ENCODE assay signal across 12 mouse cellular contexts in the genomic region with DNA sequence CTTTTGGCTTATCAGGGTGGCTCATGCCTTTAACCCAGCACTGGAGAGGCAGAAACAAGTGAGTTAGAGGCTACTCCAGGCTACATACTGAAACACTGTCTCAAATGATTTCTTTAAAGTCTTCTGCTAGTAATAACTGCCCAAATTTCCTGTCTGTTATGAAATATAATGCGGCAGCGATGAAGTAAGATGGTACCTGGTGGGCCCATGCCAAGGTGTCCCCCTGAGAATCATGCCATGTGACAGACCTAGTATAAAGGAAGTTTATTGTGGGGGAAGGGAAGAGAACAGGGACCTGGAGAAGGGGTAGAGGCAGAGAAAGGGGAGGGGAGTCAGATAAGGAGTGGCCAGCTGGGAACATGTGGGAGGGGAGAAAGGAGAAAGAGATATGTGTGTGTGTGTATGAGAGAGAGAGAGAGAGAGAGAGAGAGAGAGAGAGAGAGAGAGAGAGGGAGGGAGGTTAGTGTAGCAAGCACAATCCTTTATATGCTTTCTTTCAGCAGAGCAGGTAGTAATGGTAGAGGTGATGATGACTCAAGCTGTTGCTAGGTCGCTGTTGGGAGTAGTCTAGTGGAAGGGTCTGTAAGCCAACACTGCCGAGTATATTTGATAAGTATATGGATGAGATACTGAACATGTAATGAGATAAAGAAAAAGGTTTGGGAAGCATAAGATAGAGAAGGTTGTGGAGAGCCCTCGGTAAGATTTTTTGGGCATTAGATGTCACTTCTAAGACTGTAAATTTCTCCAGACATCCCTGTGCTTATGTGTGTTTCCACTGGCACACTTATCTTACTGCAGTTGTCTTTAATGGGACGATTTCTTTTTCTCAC.
DNase-seq lines count a peak whose midpoint lies in the region; ATAC-seq and TF ChIP-seq lines count a peak whose summit lies in the region.
"Had no signal": no experiment of that assay in that cellular context is flagged by ENCODE, and none has a peak within 500 bp of the region (broad histone marks: within the 10 kb centered on the region; RNA-seq: fewer than 3 reads in every experiment).

No protein-coding gene starts in this region.

- intact Hi-C loops in heart, adult 2 months (cut with DNase I): loop anchor here (5.0 kb wide), 2 partner anchors 49 to 71 kb away; a partner anchor contains a TSS

- H3K9me3 ChIP-seq in liver, embryonic 11.5 days (ENCODE audit: control insufficient read depth, low read length): no peaks in the 10 kb centered on the region
- H3K9me3 ChIP-seq in liver, embryonic 15.5 days (replicated peaks): no peaks in the 10 kb centered on the region
- H3K9me3 ChIP-seq: hindbrain, embryonic 10.5 days; midbrain, embryonic 12.5 days had no signal

- no peak for TF ChIP-seq CTCF in heart, adult 2 months (IDR thresholded peaks at IDR 0.05)

- 0 out of 2 replicates have a peak, but pooled peaks have one; percentile 6 for ATAC-seq in liver, embryonic 11.5 days (replicated peaks; ENCODE audit: low FRiP score)
- no peak for ATAC-seq in liver, embryonic 15.5 days (ENCODE audit: insufficient read depth)

- H3K27me3 ChIP-seq in heart, adult 2 months (ENCODE audit: control insufficient read depth, insufficient read depth, low read length): no peaks in the 10 kb centered on the region
- H3K27me3 ChIP-seq in liver, embryonic 11.5 days (replicated peaks; ENCODE audit: control insufficient read depth, insufficient read depth, low read length): no peaks in the 10 kb centered on the region
- H3K27me3 ChIP-seq in liver, embryonic 15.5 days: no peaks in the 10 kb centered on the region
- H3K27me3 ChIP-seq: midbrain, embryonic 12.5 days had no signal

- H3K79me2 ChIP-seq in heart, adult 2 months (replicated peaks; ENCODE audit: control insufficient read depth, insufficient read depth, low read length): no peaks in the 10 kb centered on the region

- 59% methylated on average over 6 of the region's 6 CpGs for WGBS in heart, adult 2 months
- 66% methylated on average over 6 of the region's 6 CpGs for WGBS in liver, embryonic 11.5 days
- WGBS in liver, embryonic 15.5 days (ENCODE audit: insufficient replicate concordance): 45% methylated on average over 6 of the region's 6 CpGs

- H3K4me1 ChIP-seq in heart, adult 2 months (ENCODE audit: control insufficient read depth, insufficient read depth, low read length): peaks cover 18% of the 10 kb centered on the region
- H3K4me1 ChIP-seq in liver, embryonic 11.5 days (replicated peaks; ENCODE audit: control insufficient read depth, insufficient read depth, low read length): peaks cover 34% of the 10 kb centered on the region
- peaks cover 38% of the 10 kb centered on the region for H3K4me1 ChIP-seq in liver, embryonic 15.5 days (replicated peaks)
- H3K4me1 ChIP-seq: hindbrain, embryonic 10.5 days; midbrain, embryonic 12.5 days had no signal

- no peak overlapping the region; the same call in 1 of the 2 replicates for H3K4me3 ChIP-seq in heart, adult 2 months
- H3K4me3 ChIP-seq in liver, embryonic 11.5 days (ENCODE audit: low read depth, low read length): no peak overlapping the region
- no peak overlapping the region for H3K4me3 ChIP-seq in liver, embryonic 15.5 days (replicated peaks)
- H3K4me3 ChIP-seq: hindbrain, embryonic 10.5 days; midbrain, embryonic 12.5 days had no signal

- TF ChIP-seq POLR2A in heart, adult 2 months (IDR thresholded peaks at IDR 0.05; ENCODE audit: insufficient read depth, low read depth, low read length): no peak

- peak overlapping the region; percentile 94 for H3K27ac ChIP-seq in heart, adult 2 months
- H3K27ac ChIP-seq in liver, embryonic 11.5 days (ENCODE audit: low read depth, low read length): peak overlapping the region; percentile 68
- 0 out of 2 replicates have a peak overlapping the region, but pooled peaks have one; percentile 15 for H3K27ac ChIP-seq in liver, embryonic 15.5 days (replicated peaks)
- H3K27ac ChIP-seq: hindbrain, embryonic 10.5 days; midbrain, embryonic 12.5 days had no signal

- no peak for DNase-seq in heart, adult 2 months
- no peak for DNase-seq in heart, postnatal 4 days
- no peak for DNase-seq in liver, embryonic 11.5 days (ENCODE audit: low spot score)
- no peak for DNase-seq in liver
- DNase-seq in T-cell, adult 2 months (ENCODE audit: low spot score): peak; percentile 56
- no peak for DNase-seq in Muller cell, postnatal 12 days (ENCODE audit: inconsistent ontology term)
- DNase-seq in left cerebral cortex, adult 9 months (ENCODE audit: low spot score in 2 of 2): no peak
- DNase-seq: cerebellum, postnatal 10 days; right cerebral cortex, postnatal 4 days had no signal

- peaks cover 4% of the 10 kb centered on the region; the same call in 1 of the 2 replicates for H3K36me3 ChIP-seq in heart, adult 2 months (ENCODE audit: control insufficient read depth, insufficient read depth, low read length)
- no peaks in the 10 kb centered on the region for H3K36me3 ChIP-seq in liver, embryonic 11.5 days (ENCODE audit: control insufficient read depth, insufficient read depth, low read length)
- no peaks in the 10 kb centered on the region for H3K36me3 ChIP-seq in liver, embryonic 15.5 days (replicated peaks)
- H3K36me3 ChIP-seq: hindbrain, embryonic 10.5 days; midbrain, embryonic 12.5 days had no signal

- peak overlapping the region; percentile 48 for H3K4me2 ChIP-seq in liver, embryonic 11.5 days
- no peak overlapping the region for H3K4me2 ChIP-seq in liver, embryonic 15.5 days
- H3K4me2 ChIP-seq: midbrain, embryonic 12.5 days had no signal

- TF ChIP-seq EP300 in heart, adult 2 months (IDR thresholded peaks at IDR 0.05; ENCODE audit: insufficient read depth, low read depth, low read length): no peak

- H3K9ac ChIP-seq in heart, adult 2 months (ENCODE audit: low read depth, low read length): 0 out of 2 replicates have a peak overlapping the region, but pooled peaks have one; percentile 29
- H3K9ac ChIP-seq in liver, embryonic 11.5 days (ENCODE audit: low read depth, low read length): no peak overlapping the region; the same call in 1 of the 2 replicates
- no peak overlapping the region for H3K9ac ChIP-seq in liver, embryonic 15.5 days
- H3K9ac ChIP-seq: midbrain, embryonic 12.5 days had no signal

Comparison
In these comparisons a context has a peak if more than half of its experiments do, and no peak if none do; other contexts are left out.
1. H3K27ac ChIP-seq: peak in every context shown above with its lines; median percentile 94 in heart, adult 2 months; 68 in liver, embryonic 11.5 days; 15 in liver, embryonic 15.5 days.